Mouse (Mus musculus): ENCODE results near the gene Nanog. TPM values are rescaled to one million over a fixed set of nuclear protein-coding genes. Genes with fewer than 3 reads are reported as not detected.

The Nanog gene
- 0.08 and 0.12 TPM in 2 replicates for polyA plus RNA-seq (2015; fragmentation: Nextera tagmentation; extraction: Ambion mirVana)

DNA sequence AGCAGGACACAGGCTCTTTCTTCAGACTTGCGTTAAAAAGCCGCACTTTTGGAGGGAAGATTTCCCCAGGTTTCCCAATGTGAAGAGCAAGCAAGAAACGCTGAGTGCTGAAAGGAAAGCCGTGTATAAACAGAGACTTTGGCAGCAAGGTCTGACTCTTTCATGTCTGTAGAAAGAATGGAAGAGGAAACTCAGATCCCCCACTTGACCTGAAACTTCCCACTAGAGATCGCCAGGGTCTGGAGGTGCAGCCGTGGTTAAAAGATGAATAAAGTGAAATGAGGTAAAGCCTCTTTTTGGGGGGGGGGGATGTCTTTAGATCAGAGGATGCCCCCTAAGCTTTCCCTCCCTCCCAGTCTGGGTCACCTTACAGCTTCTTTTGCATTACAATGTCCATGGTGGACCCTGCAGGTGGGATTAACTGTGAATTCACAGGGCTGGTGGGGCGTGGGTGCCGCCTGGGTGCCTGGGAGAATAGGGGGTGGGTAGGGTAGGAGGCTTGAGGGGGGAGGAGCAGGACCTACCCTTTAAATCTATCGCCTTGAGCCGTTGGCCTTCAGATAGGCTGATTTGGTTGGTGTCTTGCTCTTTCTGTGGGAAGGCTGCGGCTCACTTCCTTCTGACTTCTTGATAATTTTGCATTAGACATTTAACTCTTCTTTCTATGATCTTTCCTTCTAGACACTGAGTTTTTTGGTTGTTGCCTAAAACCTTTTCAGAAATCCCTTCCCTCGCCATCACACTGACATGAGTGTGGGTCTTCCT lies at the start of gene Nanog:
Gene Nanog (plus strand): TSS at position 454 of the 765 bp plus-strand sequence.
- Histone ChIP-seq H3K4me2 (replicated peaks; ENCODE audit: low read depth) (no peak within 1 kb of the TSS), H3K27ac (ENCODE audit: low read depth, low read length) (no peak within 1 kb of the TSS), H3K36me3 (ENCODE audit: control insufficient read depth, insufficient read depth) (no peaks in the 10 kb centered on the region), H3K4me1 (replicated peaks; ENCODE audit: control insufficient read depth, insufficient read depth, low read length) (no peaks in the 10 kb centered on the region), H3K9ac (ENCODE audit: low read depth, low read length) (no peak within 1 kb of the TSS), H3K9me3 (ENCODE audit: control insufficient read depth) (no peaks in the 10 kb centered on the region), H3K4me3 (ENCODE audit: low read depth, low read length) (no peak within 1 kb of the TSS), H3K27me3 (replicated peaks; ENCODE audit: control insufficient read depth, insufficient read depth, low read length) (no peaks in the 10 kb centered on the region)
- ATAC-seq, result no peak
- no peak for TF ChIP-seq CTCF (IDR thresholded peaks at IDR 0.05; ENCODE audit: low read depth)
- WGBS, result 31% methylated on average over 12 of the region's 12 CpGs

- 76% methylated on average over 5 of the region's 5 CpGs for WGBS
- Histone ChIP-seq H3K27me3 (replicated peaks; ENCODE audit: control insufficient read depth, insufficient read depth, low read length) (no peaks in the 10 kb centered on the region; the same call in 1 of the 2 replicates), H3K27ac (ENCODE audit: low read depth, low read length) (no peak overlapping the region), H3K4me2 (replicated peaks; ENCODE audit: low read depth) (no peak overlapping the region), H3K4me3 (ENCODE audit: low read depth, low read length) (no peak overlapping the region), H3K36me3 (ENCODE audit: control insufficient read depth, insufficient read depth) (no peaks in the 10 kb centered on the region), H3K9ac (ENCODE audit: low read depth, low read length) (no peak overlapping the region), H3K9me3 (ENCODE audit: control insufficient read depth) (no peaks in the 10 kb centered on the region), H3K4me1 (replicated peaks; ENCODE audit: control insufficient read depth, insufficient read depth, low read length) (no peaks in the 10 kb centered on the region)
- no peak for TF ChIP-seq CTCF (IDR thresholded peaks at IDR 0.05; ENCODE audit: low read depth)
- no peak for ATAC-seq
Measured at GRCm38 (mm10) chr6:122657630-122658029, 49.7 kb upstream of the Nanog start.

GRCm38 (mm10) chr6:122659567-122659966 lies 47.7 kb upstream of the Nanog start:
- Histone ChIP-seq H3K4me2 (replicated peaks; ENCODE audit: low read depth) (no peak overlapping the region), H3K36me3 (ENCODE audit: control insufficient read depth, insufficient read depth) (no peaks in the 10 kb centered on the region), H3K9me3 (ENCODE audit: control insufficient read depth) (no peaks in the 10 kb centered on the region), H3K9ac (ENCODE audit: low read depth, low read length) (no peak overlapping the region), H3K4me1 (replicated peaks; ENCODE audit: control insufficient read depth, insufficient read depth, low read length) (no peaks in the 10 kb centered on the region), H3K27ac (ENCODE audit: low read depth, low read length) (no peak overlapping the region), H3K4me3 (ENCODE audit: low read depth, low read length) (no peak overlapping the region), H3K27me3 (replicated peaks; ENCODE audit: control insufficient read depth, insufficient read depth, low read length) (no peaks in the 10 kb centered on the region; the same call in 1 of the 2 replicates)
- 17% methylated on average over 7 of the region's 7 CpGs for WGBS
- no peak for ATAC-seq
- TF ChIP-seq CTCF (IDR thresholded peaks at IDR 0.05; ENCODE audit: low read depth), result no peak

GRCm38 (mm10) chr6:122660601-122661379 lies 46.5 kb upstream of the Nanog start:
- no peaks in the 10 kb centered on the region; the same call in 1 of the 2 replicates for H3K27me3 ChIP-seq (replicated peaks; ENCODE audit: control insufficient read depth, insufficient read depth, low read length)
- no peaks in the 10 kb centered on the region for H3K36me3 ChIP-seq (ENCODE audit: control insufficient read depth, insufficient read depth)
- WGBS, result 25% methylated on average over 8 of the region's 8 CpGs
- no peak overlapping the region for H3K4me2 ChIP-seq (replicated peaks; ENCODE audit: low read depth)
- no peaks in the 10 kb centered on the region for H3K4me1 ChIP-seq (replicated peaks; ENCODE audit: control insufficient read depth, insufficient read depth, low read length)
- no peak overlapping the region for H3K27ac ChIP-seq (ENCODE audit: low read depth, low read length)
- H3K4me3 ChIP-seq (ENCODE audit: low read depth, low read length), result no peak overlapping the region
- ATAC-seq, result no peak
- H3K9ac ChIP-seq (ENCODE audit: low read depth, low read length), result no peak overlapping the region
- peak; percentile 80 for TF ChIP-seq CTCF (IDR thresholded peaks at IDR 0.05; ENCODE audit: low read depth)
- no peaks in the 10 kb centered on the region for H3K9me3 ChIP-seq (ENCODE audit: control insufficient read depth)

- WGBS, result 22% methylated on average over 22 of the region's 22 CpGs
- Histone ChIP-seq H3K9ac (ENCODE audit: low read depth, low read length) (no peak overlapping the region), H3K27ac (ENCODE audit: low read depth, low read length) (no peak overlapping the region), H3K4me1 (replicated peaks; ENCODE audit: control insufficient read depth, insufficient read depth, low read length) (no peaks in the 10 kb centered on the region), H3K9me3 (ENCODE audit: control insufficient read depth) (no peaks in the 10 kb centered on the region), H3K4me3 (ENCODE audit: low read depth, low read length) (no peak overlapping the region), H3K4me2 (replicated peaks; ENCODE audit: low read depth) (peak overlapping the region; percentile 38; the same call in 1 of the 2 replicates), H3K27me3 (replicated peaks; ENCODE audit: control insufficient read depth, insufficient read depth, low read length) (no peaks in the 10 kb centered on the region; the same call in 1 of the 2 replicates), H3K36me3 (ENCODE audit: control insufficient read depth, insufficient read depth) (no peaks in the 10 kb centered on the region)
- ATAC-seq, result peak; percentile 38
- TF ChIP-seq CTCF (IDR thresholded peaks at IDR 0.05; ENCODE audit: low read depth), result no peak
Measured at GRCm38 (mm10) chr6:122662551-122663264, 44.6 kb upstream of the Nanog start.

All from intestine, postnatal 0 days (tissue).